Mouse (Mus musculus): ENCODE results near the gene Khdrbs1.
"Not testable (repeated sequence)": the region's sequence is repeated elsewhere in the genome, so short reads cannot be mapped to it uniquely, and the experiment has no call there.

The Khdrbs1 gene

GRCm38 (mm10) chr4:129743010-129743390 is 897 bp upstream of the Khdrbs1 start:
- peak; percentile 30 for DNase-seq (ENCODE audit: low spot score)

- DNase-seq (ENCODE audit: low spot score) = no peak
These were observed 200 bp downstream of the Khdrbs1 start for GRCm38 (mm10) chr4:129741974-129742231.

- peak; percentile 32 for DNase-seq (ENCODE audit: low spot score)
These were observed 691 bp downstream of the Khdrbs1 start for GRCm38 (mm10) chr4:129741251-129741973.

GRCm38 (mm10) chr4:129739111-129739645 is 2.9 kb downstream of the Khdrbs1 start:
- DNase-seq (ENCODE audit: low spot score) = no peak

- no peak for DNase-seq (ENCODE audit: low spot score)
These were observed 5.9 kb downstream of the Khdrbs1 start for GRCm38 (mm10) chr4:129736173-129736572.

- not testable (repeated sequence) for DNase-seq (ENCODE audit: low spot score)
These were observed 6.6 kb downstream of the Khdrbs1 start for GRCm38 (mm10) chr4:129735485-129735884.

- no peak for DNase-seq (ENCODE audit: low spot score)
These were observed 10.7 kb downstream of the Khdrbs1 start for GRCm38 (mm10) chr4:129731423-129731822.

- no peak for DNase-seq (ENCODE audit: low spot score)
These were observed 25.8 kb downstream of the Khdrbs1 start for GRCm38 (mm10) chr4:129716310-129716709.

GRCm38 (mm10) chr4:129709486-129710129 is 32.5 kb downstream of the Khdrbs1 start:
- DNase-seq (ENCODE audit: low spot score) = no peak

- DNase-seq (ENCODE audit: low spot score) = no peak
These were observed 35.4 kb downstream of the Khdrbs1 start for GRCm38 (mm10) chr4:129706750-129707149.

GRCm38 (mm10) chr4:129702454-129702853 is 39.6 kb downstream of the Khdrbs1 start:
- DNase-seq (ENCODE audit: low spot score) = peak; percentile 18

- DNase-seq (ENCODE audit: low spot score) = peak; percentile 81
These were observed 40.4 kb downstream of the Khdrbs1 start for GRCm38 (mm10) chr4:129701503-129702377.

- not testable (repeated sequence) for DNase-seq (ENCODE audit: low spot score)
These were observed 41.4 kb downstream of the Khdrbs1 start for GRCm38 (mm10) chr4:129700661-129701060.

- no peak for DNase-seq (ENCODE audit: low spot score)
These were observed 41.9 kb downstream of the Khdrbs1 start for GRCm38 (mm10) chr4:129700216-129700615.

- no peak for DNase-seq (ENCODE audit: low spot score)
These were observed 44.9 kb downstream of the Khdrbs1 start for GRCm38 (mm10) chr4:129697191-129697590.

GRCm38 (mm10) chr4:129696158-129696985 is 45.7 kb downstream of the Khdrbs1 start, which contains the start of gene Tmem39b:
TSS of gene Tmem39b (minus strand) at chr4:129696838.
- DNase-seq (ENCODE audit: low spot score) = peak; percentile 81

- DNase-seq (ENCODE audit: low spot score) = no peak
These were observed 46.3 kb downstream of the Khdrbs1 start for GRCm38 (mm10) chr4:129695815-129696157.

- no peak for DNase-seq (ENCODE audit: low spot score)
These were observed 57.6 kb downstream of the Khdrbs1 start for GRCm38 (mm10) chr4:129684531-129684930.

- DNase-seq (ENCODE audit: low spot score) = no peak
These were observed 58.1 kb downstream of the Khdrbs1 start for GRCm38 (mm10) chr4:129683901-129684493.

- DNase-seq (ENCODE audit: low spot score) = no peak
These were observed 60.3 kb downstream of the Khdrbs1 start for GRCm38 (mm10) chr4:129681837-129682236.

GRCm38 (mm10) chr4:129672878-129673449 is 69.1 kb downstream of the Khdrbs1 start:
- DNase-seq (ENCODE audit: low spot score) = no peak

Measured in urinary bladder, postnatal 25 days (tissue).